In genomic region chr3:96880385-96880784, GRCm38 (mm10) we compare ENCODE assay signal across 28 mouse cellular contexts. TPM values are rescaled to one million over a fixed set of nuclear protein-coding genes. Genes with fewer than 3 reads are reported as not detected.
"Had no signal": no experiment of that assay in that cellular context is flagged by ENCODE, and none has a peak within 500 bp of the region (broad histone marks: within the 10 kb centered on the region; RNA-seq: fewer than 3 reads in every experiment).

No protein-coding gene starts in this region.

- H3K4me1 ChIP-seq: limb, embryonic 12.5 days; limb, embryonic 15.5 days; midbrain, embryonic 13.5 days had no signal

- H3K27me3 ChIP-seq: limb, embryonic 12.5 days; limb, embryonic 15.5 days; midbrain, embryonic 13.5 days had no signal

- DNase-seq: left cerebral cortex, postnatal 4 days; liver, postnatal 0 days; lung, embryonic 14.5 days; thymus, adult 18-20 months; thymus, postnatal 36 days had no signal

- H3K9me3 ChIP-seq: limb, embryonic 12.5 days; limb, embryonic 15.5 days; midbrain, embryonic 13.5 days had no signal

- H3K27ac ChIP-seq: kidney, postnatal 0 days; limb, embryonic 12.5 days; limb, embryonic 15.5 days; liver, embryonic 14.5 days; macrophage; midbrain, embryonic 13.5 days had no signal

- H3K4me3 ChIP-seq: limb, embryonic 12.5 days; limb, embryonic 15.5 days; midbrain, embryonic 13.5 days had no signal

- H3K4me2 ChIP-seq: limb, embryonic 12.5 days; limb, embryonic 15.5 days; liver, embryonic 11.5 days; lung, embryonic 14.5 days; midbrain, embryonic 13.5 days had no signal

- H3K9ac ChIP-seq: limb, embryonic 12.5 days; limb, embryonic 15.5 days; liver, embryonic 14.5 days; liver, postnatal 0 days; lung, embryonic 14.5 days; midbrain, embryonic 13.5 days had no signal

- ATAC-seq: liver, postnatal 0 days; lung, postnatal 0 days; midbrain, embryonic 13.5 days; midbrain, embryonic 16.5 days had no signal

RNA-seq across cellular contexts. Expression of gene Gja5, which starts 24.1 kb away (rescaled TPM):
- total RNA-seq: megakaryocyte, adult 5-6 weeks had no signal
- polyA plus RNA-seq: macrophage had no signal

RNA-seq across cellular contexts. Expression of gene Gja8, which starts 45.4 kb away (rescaled TPM):
- total RNA-seq: layer of hippocampus, adult 8-10 months; layer of hippocampus, postnatal 10 days; left cerebral cortex, adult 8-10 months; left cerebral cortex, postnatal 14 days; left cerebral cortex, postnatal 4 days; megakaryocyte, adult 5-6 weeks had no signal
- polyA plus RNA-seq: kidney, adult 2 months; large intestine, adult 2 months; limb, embryonic 12.5 days; limb, embryonic 15.5 days; liver, embryonic 11.5 days; liver, embryonic 14.5 days; liver, postnatal 0 days; lung, embryonic 14.5 days; lung, postnatal 0 days; macrophage; midbrain, embryonic 13.5 days; neural tube, embryonic 11.5 days; small intestine, adult 2 months; spleen, adult 2 months; stomach, embryonic 16.5 days; urinary bladder, adult 2 months had no signal

RNA-seq across cellular contexts. Expression of gene Cd160, which starts 51.2 kb away (rescaled TPM):
- total RNA-seq: layer of hippocampus, adult 8-10 months; layer of hippocampus, postnatal 10 days; left cerebral cortex, adult 8-10 months; left cerebral cortex, postnatal 14 days; left cerebral cortex, postnatal 4 days had no signal
- polyA plus RNA-seq: testis, adult 2 months had no signal

RNA-seq across cellular contexts. Expression of gene Pdzk1, which starts 51.3 kb away (rescaled TPM):
- total RNA-seq: left cerebral cortex, postnatal 14 days; left cerebral cortex, postnatal 4 days had no signal
- polyA plus RNA-seq: limb, embryonic 12.5 days; macrophage; midbrain, embryonic 13.5 days; neural tube, embryonic 11.5 days; neural tube, embryonic 14.5 days had no signal
